Mouse (Mus musculus) v-Abl transformed pro-B cells (cell line): ENCODE measurements at regions not wholly inside any gene's neighbourhood (a gene's known extent, or its start where the extent isn't known, plus 50 kb on each side); places are given as distances from the start of the nearest gene placed in this dataset.

Source experiments
- in situ Hi-C, 2 experiments: fragments of 400-800 bp; cut with MboI; formaldehyde crosslinking; loops; one replicate each; pipeline ENCODE4 v1.15.1; 2025; ENCODE audit not compliant: unreplicated experiment in 2 of 2

DNA sequence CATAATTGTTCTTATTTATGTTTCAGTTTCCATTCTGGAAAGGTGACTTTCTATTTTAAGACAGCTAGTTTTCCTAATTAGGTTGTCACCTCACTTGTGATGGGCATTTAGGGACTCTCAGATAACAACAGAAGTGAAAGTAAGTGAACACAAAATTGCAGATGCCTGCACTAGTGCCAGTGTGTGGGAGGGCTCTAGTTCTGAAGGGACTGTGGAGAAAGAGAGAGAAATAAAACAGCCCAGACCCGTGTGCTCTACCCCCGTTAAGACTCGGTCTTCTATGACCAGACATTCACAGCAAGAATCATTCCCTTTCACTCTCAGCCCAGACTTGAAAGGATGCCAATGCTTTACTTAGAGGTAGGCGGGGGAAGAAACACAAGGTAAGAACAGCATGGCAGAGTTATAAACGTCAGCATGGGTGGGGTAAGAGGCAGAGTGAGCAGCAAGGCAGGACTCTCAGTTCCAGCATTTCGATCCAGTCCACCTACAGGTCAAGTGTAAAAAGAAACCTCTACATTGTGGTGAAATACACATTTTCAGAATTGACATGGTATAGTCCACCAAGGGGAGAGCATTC, 170.1 kb upstream of the Thbs1 start:
- in situ Hi-C loops = no loop called here

DNA sequence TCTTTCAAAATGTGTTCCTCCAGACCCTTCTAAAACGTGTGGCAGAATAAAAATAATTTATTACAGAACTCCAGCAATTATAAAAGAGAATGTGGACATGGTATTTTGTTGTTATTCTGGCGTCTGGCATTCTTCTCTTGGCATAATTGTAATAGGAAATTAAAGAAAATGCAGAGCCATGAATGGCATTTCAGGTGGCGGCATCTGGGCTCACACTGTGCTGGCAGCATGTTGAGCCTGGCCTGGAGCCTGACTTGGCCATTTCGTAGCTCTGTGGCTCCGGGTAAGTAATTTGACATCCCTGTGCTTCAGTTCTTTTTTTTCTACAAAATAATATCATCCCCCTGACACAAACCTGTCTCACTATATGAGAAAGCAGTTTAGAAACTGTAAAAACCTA, 168.0 kb upstream of the Thbs1 start:
- in situ Hi-C loops = no loop called here

DNA sequence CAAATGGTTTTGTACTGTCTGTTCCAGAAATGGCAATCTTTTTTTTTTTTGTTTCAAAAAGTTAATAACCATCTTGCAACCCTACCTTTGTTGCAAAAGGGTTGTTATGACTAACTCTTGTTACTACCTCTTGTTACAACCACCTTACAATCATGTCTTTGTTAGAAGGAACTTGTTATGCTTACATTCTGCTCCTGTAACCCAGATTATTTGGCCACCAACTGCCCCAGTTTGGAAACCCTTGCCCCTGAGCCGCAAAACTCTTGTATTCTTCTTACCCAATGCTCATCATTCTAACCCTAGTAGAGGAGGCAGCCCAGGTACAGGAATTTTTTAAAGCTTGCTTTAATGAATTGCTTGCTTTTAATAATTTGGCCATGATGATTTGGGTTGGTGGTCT, 167.4 kb upstream of the Thbs1 start:
- in situ Hi-C loops = no loop called here

DNA sequence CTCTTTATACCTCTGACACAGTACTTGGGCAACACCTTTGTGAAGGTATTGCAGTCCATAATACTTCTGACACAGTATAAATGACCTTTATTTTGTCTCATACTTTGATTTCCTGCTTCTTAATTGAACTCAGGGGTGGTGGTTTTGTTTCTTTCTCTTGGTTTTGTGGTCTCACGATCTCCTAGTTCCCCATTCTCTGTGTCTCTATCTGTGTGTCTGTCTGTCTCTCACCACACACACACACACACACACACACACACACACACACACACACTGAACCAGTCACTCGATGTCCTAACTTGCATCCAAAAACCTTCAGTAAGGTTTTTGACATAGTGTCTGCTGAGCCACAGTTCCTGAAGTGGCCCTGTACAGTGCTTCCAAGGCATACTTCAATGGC, 166.7 kb upstream of the Thbs1 start:
- in situ Hi-C loops = no loop called here

DNA sequence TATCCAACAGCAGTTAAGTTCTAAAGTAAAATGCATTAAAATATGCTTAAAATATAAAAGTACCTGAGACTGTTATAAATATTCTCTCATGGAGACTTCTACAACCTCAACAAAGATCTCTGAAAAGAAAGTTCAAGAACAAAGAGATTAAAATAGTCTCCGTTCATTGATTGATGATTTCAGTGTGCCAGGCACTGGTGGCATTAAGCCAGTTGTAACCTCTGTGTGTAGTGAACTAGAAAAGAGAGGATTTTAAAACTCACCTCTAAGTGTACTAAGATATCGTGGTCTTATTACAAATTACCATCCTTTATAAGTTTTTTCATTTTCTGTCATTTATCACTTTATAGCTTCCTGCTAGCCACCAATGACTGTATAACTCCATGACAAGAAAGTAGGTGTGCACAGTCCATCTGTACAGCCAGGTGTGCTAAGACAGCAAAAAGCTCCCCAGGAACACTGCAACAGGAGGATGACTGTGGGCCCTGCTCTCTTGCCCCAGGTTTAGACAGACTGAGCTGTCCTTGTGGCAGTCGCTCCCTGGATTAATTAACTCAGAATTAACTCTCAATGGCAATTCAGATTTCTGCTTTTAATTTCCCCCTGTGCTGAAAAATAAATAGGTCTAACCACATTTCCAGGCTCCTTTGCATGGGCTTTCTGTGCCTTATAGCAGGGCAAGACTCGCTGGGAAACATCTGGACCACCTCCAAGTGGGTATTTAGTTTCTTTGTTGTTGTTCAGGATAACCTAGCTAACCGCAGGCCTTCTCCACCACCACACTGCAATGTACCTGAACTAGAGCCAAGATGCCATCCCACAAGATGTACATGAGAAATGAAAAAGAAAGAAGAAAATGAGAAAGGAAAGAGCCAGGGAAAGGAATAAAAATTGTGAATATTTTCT, 161.0 kb upstream of the Thbs1 start:
- in situ Hi-C loops = no loop called here

DNA sequence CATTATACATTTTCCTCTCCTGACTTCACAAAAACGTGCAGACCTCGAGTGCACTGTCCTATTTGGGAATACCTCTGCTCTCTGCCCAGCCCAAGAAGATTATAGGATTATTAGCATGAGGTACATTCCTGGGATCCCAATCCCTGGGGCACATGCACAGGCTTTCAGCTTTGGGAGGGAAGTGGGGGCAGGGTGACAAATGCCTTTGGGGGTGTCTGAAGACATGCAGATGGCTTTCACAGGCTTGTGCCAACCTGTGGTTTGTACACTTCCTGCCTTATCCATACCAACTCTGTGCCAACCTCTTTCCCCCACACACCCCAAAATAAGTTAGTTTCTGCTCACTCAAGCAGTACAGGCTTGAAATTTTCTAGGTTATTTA, 160.3 kb upstream of the Thbs1 start:
- in situ Hi-C loops = no loop called here

DNA sequence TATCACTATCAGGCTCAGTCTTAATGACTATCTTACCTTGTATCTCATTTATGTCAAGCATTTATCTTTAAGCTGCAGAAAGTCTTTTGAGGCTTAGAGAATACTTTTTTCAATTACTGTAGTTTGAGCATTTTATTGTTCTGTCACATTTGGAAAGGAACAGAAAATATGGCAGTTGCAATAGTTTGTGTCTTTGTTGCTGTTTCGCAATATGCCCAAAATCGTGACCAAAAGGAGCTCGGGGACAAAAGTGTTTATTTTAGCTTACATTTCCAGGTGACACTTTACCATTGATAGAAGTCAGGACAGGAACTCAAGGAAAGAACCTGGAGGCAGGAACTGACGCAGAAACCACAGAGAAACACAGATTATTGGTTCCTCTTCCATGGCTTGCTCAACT, 152.9 kb upstream of the Thbs1 start:
- in situ Hi-C loops = no loop called here

DNA sequence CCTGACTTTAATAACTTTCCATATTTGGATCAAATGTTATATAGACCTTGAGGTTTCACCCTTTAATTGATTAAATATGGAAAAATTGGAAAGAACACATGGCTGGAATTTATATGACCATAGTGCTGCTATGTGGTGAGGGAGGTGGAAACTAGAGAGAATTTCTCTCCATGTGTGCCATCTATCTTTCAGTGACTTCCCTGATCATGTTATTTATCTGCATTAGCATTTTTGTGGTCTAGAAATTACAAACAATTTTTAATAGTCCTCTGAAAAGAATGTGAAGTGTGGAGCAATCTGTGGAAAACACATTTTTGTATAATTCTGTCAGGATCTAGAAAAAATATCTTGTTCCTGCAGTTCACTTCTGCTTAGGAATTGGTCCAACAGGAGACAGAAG, 152.2 kb upstream of the Thbs1 start:
- in situ Hi-C loops = no loop called here

DNA sequence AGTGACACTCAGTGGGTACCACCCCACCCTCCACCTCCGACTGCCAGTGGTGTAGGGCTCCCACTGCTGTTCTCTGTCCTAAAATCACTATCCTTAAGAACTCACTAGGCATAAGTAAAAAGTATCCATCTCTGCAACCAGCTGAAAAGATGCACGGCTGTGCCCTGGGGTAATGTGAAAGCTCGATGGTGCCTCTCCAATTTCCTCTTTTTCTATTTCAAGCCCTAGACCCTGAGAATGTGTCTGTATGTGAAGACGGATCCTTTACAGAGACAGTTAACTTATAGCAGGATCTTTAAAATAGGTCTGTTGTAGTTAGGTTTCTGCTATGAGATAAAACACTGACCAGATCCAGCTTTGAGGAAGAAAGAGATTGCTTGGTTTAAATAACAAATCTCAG, 149.1 kb upstream of the Thbs1 start:
- in situ Hi-C loops = no loop called here

DNA sequence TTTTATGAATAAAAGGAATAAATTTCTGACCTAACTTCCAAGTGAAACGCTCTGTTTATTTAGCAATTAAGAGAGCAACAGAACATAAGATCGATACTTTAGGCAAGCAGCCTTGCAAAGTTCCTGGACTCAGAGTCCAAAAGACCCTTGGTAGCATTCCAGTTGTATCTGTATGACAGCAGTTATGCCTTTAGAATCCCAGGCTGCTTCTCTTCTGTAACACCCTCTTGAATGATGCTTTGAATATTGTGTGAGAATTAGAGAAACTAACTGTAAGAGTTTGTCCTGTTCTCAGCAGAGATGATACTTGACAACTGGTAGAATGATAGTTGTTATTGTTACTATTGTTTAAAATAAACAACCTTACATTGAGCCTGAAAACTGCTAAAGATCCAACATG, 148.2 kb upstream of the Thbs1 start:
- in situ Hi-C loops = no loop called here

DNA sequence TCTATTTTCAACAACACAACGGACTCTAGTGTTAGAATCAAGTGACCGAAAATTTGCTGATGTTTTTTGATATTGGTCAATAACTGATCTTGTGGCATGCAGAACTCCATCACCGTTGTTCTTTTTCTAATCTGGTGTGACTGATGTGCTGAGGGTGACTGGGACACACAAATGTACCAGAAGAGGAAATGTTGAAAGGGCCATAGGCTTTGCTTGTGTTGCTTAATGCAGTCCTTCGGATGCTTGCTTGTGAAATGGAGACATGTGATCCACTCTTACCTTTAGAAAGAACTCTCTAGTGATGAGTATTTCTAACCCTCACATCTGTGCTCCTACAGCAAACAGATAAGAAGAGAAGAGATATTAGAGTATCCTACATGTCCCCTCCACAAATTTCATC, 145.9 kb upstream of the Thbs1 start:
- in situ Hi-C loops = no loop called here

DNA sequence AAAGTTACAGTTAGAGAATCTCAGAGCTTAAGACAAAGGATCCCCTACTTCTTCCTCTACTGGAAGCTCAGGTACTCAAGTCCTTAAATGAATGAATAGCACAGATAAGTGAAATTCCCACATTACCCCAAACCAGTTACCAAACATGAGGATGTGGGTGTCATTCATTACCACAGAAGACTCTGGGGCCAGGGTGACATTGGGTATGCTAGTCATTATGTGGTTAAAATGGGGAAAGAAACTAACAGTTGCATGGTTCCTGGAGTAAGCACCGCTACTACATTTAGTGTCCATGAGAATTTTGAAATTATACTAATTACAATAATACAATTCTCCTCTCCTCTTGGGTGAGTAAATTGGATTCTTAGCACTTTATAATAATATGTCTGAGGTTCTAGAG, 142.9 kb upstream of the Thbs1 start:
- in situ Hi-C loops = no loop called here

DNA sequence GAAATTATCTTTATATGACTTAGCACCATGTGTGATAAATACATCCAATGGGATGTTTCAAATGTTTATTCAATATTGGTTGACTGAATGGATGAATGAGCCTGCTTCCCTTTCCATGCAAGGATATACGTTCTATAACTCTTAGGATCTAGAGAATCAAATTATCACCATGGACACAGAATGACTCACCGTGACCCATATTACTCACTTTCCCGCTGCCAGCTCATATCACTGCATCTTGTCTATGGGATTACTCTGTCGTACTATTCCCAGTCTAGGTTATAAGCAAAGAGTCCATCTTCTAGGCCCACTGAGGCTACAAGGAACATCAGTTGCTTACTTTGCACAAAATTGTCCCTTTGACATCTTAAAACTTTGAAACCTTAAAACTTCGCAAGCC, 141.0 kb upstream of the Thbs1 start:
- in situ Hi-C loops = no loop called here

DNA sequence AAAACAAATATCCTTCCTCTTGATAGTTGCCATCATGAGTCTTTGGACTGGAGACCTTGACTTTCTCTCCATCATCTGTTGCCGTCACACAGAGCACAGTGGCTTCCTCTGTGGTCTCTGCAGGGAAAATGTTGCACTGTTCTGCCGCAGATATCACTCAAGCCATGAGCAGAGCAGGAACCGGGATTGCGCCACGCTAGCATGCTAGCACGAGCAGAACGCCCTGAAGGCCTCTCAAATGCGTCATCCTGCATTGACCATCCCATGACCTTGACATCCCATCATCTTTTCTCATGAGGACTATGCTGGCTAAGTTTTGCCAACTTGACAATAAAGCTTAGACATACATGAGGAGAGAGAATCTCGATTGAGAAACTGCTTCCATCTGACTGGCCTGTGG, 134.6 kb upstream of the Thbs1 start:
- in situ Hi-C loops = no loop called here

DNA sequence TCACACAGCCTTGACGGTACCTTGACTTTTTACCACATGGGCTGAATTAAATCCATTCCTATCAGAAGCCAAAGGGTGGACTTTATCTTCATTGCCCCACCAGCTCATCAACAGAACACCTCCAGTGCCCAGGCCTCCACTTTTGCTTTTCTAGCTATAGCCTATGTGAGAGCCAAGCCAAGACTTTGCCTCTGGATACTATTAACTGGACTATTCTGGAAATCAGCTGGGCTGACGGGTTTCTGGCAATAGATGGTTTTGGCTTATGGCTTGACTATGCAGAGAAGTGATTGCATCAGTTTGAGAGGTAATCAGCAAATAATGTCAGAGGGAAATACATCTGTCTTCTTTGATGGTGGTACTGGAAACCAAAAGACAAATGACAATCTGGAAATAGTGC, 130.8 kb upstream of the Thbs1 start:
- in situ Hi-C loops = no loop called here

DNA sequence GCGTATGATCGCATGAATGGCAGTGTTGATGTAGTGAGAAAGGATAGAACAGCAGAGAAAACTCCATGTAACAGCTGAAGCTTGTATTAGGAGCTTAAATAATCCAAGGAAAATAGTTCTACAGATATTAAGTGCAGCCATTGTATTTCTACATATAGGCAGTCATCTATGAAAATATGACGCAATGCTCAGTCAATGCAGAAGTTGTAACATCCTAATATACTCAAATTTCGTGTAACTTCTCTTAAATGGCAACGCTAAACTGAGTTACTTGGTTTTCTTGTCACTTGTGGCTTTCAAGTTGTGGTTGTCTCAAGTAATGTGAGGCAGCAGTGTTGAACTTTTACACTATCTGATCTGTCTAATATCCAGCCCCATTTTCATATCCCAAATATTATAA, 127.1 kb upstream of the Thbs1 start:
- in situ Hi-C loops = no loop called here

DNA sequence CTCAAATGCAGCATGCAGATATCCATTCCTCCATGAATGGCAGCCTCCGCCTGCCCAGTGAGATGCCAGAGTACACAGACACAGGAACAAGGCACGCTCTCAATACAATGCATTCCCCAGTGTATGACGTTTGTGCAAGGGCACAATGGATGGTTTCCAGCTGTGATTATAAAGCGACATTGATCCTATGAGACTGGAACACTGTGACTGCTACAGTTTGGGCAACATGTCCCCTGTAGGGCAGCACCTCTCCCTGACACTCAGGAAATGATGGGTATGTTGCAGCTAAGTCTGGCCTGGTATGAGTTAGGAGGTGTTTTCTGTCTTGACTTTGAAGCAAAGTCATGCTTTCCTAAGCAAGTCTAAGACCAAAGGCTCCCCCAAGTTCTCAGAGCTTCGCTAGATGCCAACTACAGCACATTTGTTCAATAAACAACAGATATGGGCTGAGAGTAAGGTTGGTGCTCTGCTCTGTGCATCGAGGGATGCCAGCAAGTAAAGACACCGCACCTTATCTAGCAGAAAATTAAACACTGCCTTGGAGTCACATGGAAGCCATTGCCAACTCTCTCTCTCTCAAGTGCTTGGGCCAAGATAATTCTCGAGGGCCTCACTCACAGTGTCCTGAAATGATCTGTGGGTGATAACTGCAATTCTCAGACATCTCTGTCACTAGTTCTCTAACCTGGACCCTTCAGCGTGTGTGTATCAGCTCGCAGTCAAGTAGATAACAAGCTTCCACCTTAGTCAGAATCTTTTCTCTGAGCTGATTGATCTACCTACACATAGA, 124.1 kb upstream of the Thbs1 start:
- in situ Hi-C loops = no loop called here

DNA sequence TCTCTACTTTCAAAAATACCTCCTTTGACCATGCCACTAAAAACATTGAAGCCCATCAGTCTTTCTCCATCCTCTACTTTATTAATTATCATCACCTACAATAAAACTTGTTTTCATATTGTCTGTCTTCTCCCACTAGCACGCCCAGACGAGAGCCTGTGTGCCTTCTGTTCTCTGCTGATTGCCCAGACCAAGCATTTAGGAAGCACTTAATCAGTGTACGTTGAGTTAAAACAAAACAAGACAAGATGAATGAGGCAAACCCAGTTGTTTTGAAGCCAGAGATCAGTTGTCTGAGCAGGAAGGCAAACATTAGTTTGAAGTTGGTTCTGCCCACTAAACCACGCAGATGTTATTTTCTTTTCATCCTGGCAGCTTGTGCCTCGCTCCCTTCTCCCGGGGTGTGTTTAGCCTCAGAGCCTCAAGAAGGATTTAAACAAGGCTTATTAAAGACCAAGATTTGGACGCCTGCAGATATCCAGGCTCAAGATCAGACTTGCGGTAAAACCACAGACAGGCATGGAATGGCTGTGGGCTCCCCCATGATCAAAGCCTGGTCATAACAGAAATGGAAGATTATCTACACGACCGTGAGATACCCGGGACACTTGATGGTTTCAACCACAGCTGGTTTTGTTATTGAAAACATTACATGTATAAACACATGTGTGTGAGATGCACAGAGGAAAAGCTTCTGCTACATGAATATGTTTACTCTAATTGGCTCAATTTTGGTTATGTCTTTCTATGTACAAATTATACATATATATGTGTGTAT, 123.1 kb upstream of the Thbs1 start:
- in situ Hi-C loops = no loop called here

DNA sequence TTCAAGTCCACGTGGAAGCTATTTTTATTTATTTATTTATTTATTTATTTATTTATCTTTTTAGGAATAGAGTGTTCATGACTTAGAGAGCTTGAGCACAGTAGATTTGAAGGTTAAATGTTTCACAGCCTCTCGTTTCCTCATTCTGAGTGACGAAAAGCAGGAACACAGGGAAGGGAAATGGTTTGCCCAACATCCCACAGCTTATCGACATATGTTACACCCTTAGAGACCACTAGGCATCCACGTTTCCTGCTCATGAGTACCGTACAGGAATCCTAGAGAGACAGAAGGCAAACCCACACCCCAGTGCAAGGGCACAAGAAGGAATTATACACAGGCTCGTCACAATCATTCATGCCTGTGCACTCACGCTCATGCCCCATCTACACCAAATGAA, 122.5 kb upstream of the Thbs1 start:
- in situ Hi-C loops = no loop called here

DNA sequence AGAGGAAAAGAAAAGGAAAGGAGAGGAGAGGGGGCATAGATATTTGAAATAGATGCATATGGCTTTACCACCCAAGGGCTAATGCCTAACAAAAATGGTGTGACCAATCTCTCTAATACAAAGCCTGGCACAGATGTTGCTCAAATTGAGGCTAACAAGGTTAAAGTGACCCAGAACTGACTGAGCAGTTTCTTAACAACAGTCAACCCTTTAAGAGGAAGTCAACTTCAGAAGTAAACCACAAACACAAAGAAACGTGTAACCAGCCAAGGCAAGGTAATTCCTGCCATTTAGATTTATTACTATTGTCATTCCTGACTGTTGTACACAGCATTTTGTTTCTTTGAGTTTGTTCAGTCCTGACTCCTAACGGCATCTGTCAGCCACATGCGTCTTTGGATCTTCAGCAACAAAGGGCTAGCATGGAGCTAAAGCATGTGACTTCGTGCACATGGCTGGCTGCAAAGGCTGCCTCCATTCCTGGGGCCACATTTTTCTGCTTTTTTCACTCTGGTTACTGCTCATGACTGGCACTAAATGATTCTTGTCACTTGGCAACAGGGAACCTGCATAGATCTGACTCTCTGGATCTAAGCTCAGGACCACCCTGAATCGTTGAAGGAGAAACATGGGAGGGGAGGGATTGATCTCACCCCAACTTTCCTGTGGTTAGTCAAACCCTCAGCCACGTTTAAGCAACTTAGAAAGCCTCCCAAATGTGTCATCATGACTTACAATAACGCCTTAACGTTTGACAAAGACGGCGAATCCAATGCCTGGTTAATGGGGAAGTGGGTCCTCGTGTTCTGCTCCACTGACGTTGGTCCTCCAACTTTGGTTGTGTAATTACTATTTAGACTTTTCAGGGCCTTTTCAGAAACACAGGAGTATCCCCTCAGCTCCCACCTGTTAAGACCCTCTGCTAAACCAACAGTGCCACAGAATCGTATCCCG, 115.3 kb upstream of the Thbs1 start:
- in situ Hi-C loops = no loop called here
